Mouse (Mus musculus): ENCODE data around the gene Ndrg2. TPM values are rescaled to one million over a fixed set of nuclear protein-coding genes. Genes with fewer than 3 reads are reported as not detected.
"Not testable (repeated sequence)": the region's sequence is repeated elsewhere in the genome, so short reads cannot be mapped to it uniquely, and the experiment has no call there.

Gene Ndrg2
- total RNA-seq, 2 experiments from 2014 or later: 337 to 338 TPM

- no peak for DNase-seq
Measured at GRCm38 (mm10) chr14:51877517-51877916, 36.4 kb downstream of the Ndrg2 start.

GRCm38 (mm10) chr14:51871741-51872140 is 42.2 kb downstream of the Ndrg2 start:
- peak; percentile 76 for DNase-seq

DNA sequence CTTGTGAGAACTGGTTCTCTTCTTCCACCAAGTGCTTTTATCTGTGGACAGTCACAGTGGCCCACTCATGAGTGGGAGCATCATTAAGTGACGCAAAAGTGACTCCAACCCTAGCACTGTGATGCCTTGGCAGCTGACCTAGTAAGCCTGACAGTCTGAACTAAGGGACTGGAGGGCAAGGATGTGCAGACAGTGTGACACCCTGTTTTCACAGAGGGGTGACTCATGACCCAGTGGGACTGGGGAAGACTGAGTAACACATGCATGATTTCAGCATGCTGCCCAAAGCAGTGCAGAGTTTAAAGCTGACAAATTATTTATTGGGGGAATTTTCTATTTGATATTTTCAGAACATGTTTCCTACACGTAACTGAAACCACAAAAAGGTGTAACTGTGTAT is 43.2 kb downstream of the Ndrg2 start:
- peak; percentile 26 for DNase-seq

GRCm38 (mm10) chr14:51863603-51864002 is 50.4 kb downstream of the Ndrg2 start:
- peak; percentile 16 for DNase-seq

GRCm38 (mm10) chr14:51855280-51855679 is 58.7 kb downstream of the Ndrg2 start:
- not testable (repeated sequence) for DNase-seq

Other genes with a start within 250 kb of the Ndrg2 start
- not detected for gene Gm17079, start 218.7 kb downstream of the Ndrg2 start, total RNA-seq (2021)
- not detected for gene Gm5800, start 197.0 kb downstream of the Ndrg2 start, total RNA-seq (2021)
- gene Ang4, start 140.6 kb downstream of the Ndrg2 start, total RNA-seq (2021): not detected
- gene AY358078, start 114.1 kb downstream of the Ndrg2 start, total RNA-seq (2021): not detected
- 1 to 10 TPM in 1 of 2 experiments, not detected in 1; 1.5 TPM for gene Ear6, start 60.5 kb downstream of the Ndrg2 start, total RNA-seq (2021)
- 10 to 100 TPM; 29.5 to 34.7 TPM for gene Mettl17, start 29.3 kb downstream of the Ndrg2 start, total RNA-seq (2021)
- gene Slc39a2, start 21.3 kb downstream of the Ndrg2 start, total RNA-seq (2021): under 1 TPM; 0.24 to 0.97 TPM
- gene Tppp2, start 4.3 kb upstream of the Ndrg2 start, total RNA-seq (2021): not detected
- gene Rnase13, start 8.6 kb upstream of the Ndrg2 start, total RNA-seq (2021): not detected
- gene Arhgef40, start 70.6 kb upstream of the Ndrg2 start, total RNA-seq (2021): 10 to 100 TPM; 60.8 to 78.7 TPM
- 1 to 10 TPM; 4.8 to 7.0 TPM for gene Tmem253, start 101.5 kb upstream of the Ndrg2 start, total RNA-seq (2021)
- gene Zfp219, start 106.6 kb upstream of the Ndrg2 start, total RNA-seq (2021): 10 to 100 TPM; 54.6 to 59.2 TPM
- not detected for gene Olfr221, start 128.3 kb upstream of the Ndrg2 start, total RNA-seq (2021)
- 100 to 1,000 TPM; 186 TPM for gene Hnrnpc, start 189.9 kb upstream of the Ndrg2 start, total RNA-seq (2021)
- gene Rpgrip1, start 196.5 kb upstream of the Ndrg2 start, total RNA-seq (2021): 1 to 10 TPM in 1 of 2 experiments, under 1 TPM in 1; 0.42 to 1.3 TPM